Mouse (Mus musculus): ENCODE results near the gene Tmsb10. TPM values are rescaled to one million over a fixed set of nuclear protein-coding genes. Genes with fewer than 3 reads are reported as not detected.

Gene Tmsb10
- polyA plus RNA-seq, 1 experiment from 2014 or later: 5,692 TPM

DNA sequence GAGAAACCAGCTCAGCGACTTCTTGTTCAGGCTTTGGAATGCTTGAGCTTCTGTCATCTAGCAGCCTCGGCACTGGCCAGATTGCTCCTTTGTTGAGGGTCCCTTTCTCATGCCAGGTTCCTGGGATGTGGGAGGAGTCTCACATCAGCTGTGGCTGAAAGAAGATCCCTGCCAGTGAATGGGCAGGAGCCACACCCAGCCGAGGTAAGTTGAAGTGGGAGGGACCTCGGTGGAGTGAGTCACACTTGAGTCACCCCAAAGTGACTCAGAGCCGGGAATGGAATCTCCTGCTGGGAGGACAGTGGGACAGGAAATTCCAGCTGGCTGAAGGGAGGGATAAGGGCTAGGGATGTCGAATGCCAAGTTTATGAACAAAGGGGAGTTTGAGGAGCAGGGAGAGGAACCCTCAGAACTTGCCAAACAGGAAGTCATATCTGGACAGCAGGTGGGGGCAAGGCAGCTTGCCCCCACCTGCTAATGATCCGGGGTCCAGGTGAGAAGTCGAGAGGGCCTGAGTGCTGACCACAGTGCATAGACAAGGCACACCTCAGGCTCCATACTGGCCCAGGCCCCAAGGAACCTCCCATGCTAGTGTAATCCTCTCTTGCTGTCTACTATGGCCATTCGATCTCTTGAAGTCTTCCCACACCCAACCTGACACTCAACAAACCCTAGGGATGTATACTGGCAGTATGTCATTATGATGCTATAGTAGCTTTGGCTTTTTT lies 31.6 kb downstream of the Tmsb10 start:
- H3K9ac ChIP-seq (replicated peaks; ENCODE audit: low read length): no peak overlapping the region
- H3K9me3 ChIP-seq (ENCODE audit: control insufficient read depth, low read length): no peaks in the 10 kb centered on the region
- H3K27ac ChIP-seq (replicated peaks; ENCODE audit: low read depth, low read length): no peak overlapping the region
- WGBS: 18% methylated on average over 9 of the region's 9 CpGs
- H3K27me3 ChIP-seq (ENCODE audit: control insufficient read depth, insufficient read depth, low read length): no peaks in the 10 kb centered on the region
- no peak for ATAC-seq (ENCODE audit: low FRiP score, low TSS enrichment)
- peak; percentile 7 for DNase-seq
- no peaks in the 10 kb centered on the region for H3K36me3 ChIP-seq (ENCODE audit: control insufficient read depth, insufficient read depth, low read length)
- H3K4me2 ChIP-seq (ENCODE audit: low read length): no peak overlapping the region
- H3K4me1 ChIP-seq (ENCODE audit: control insufficient read depth, insufficient read depth, low read length): no peaks in the 10 kb centered on the region
- H3K4me3 ChIP-seq (replicated peaks; ENCODE audit: low read depth, low read length): no peak overlapping the region

- no peak overlapping the region for H3K4me3 ChIP-seq (replicated peaks; ENCODE audit: low read depth, low read length)
- H3K27me3 ChIP-seq (ENCODE audit: control insufficient read depth, insufficient read depth, low read length): no peaks in the 10 kb centered on the region
- H3K36me3 ChIP-seq (ENCODE audit: control insufficient read depth, insufficient read depth, low read length): no peaks in the 10 kb centered on the region
- DNase-seq (no peak), ATAC-seq (ENCODE audit: low FRiP score, low TSS enrichment) (no peak)
- no peak overlapping the region for H3K9ac ChIP-seq (replicated peaks; ENCODE audit: low read length)
- no peaks in the 10 kb centered on the region for H3K4me1 ChIP-seq (ENCODE audit: control insufficient read depth, insufficient read depth, low read length)
- H3K9me3 ChIP-seq (ENCODE audit: control insufficient read depth, low read length): no peaks in the 10 kb centered on the region
- WGBS: 85% methylated on average over 4 of the region's 4 CpGs
- H3K27ac ChIP-seq (replicated peaks; ENCODE audit: low read depth, low read length): no peak overlapping the region
- H3K4me2 ChIP-seq (ENCODE audit: low read length): no peak overlapping the region
Measured at GRCm38 (mm10) chr6:72926031-72926430, 32.5 kb downstream of the Tmsb10 start.

- H3K36me3 ChIP-seq (ENCODE audit: control insufficient read depth, insufficient read depth, low read length): no peaks in the 10 kb centered on the region
- H3K4me1 ChIP-seq (ENCODE audit: control insufficient read depth, insufficient read depth, low read length): no peaks in the 10 kb centered on the region
- WGBS: 86% methylated on average over 8 of the region's 8 CpGs
- no peak overlapping the region for H3K9ac ChIP-seq (replicated peaks; ENCODE audit: low read length)
- no peaks in the 10 kb centered on the region for H3K27me3 ChIP-seq (ENCODE audit: control insufficient read depth, insufficient read depth, low read length)
- ATAC-seq (ENCODE audit: low FRiP score, low TSS enrichment) (no peak), DNase-seq (no peak)
- H3K9me3 ChIP-seq (ENCODE audit: control insufficient read depth, low read length): no peaks in the 10 kb centered on the region
- no peak overlapping the region for H3K4me3 ChIP-seq (replicated peaks; ENCODE audit: low read depth, low read length)
- no peak overlapping the region for H3K27ac ChIP-seq (replicated peaks; ENCODE audit: low read depth, low read length)
- no peak overlapping the region for H3K4me2 ChIP-seq (ENCODE audit: low read length)
Measured at GRCm38 (mm10) chr6:72923381-72923780, 35.2 kb downstream of the Tmsb10 start.

DNA sequence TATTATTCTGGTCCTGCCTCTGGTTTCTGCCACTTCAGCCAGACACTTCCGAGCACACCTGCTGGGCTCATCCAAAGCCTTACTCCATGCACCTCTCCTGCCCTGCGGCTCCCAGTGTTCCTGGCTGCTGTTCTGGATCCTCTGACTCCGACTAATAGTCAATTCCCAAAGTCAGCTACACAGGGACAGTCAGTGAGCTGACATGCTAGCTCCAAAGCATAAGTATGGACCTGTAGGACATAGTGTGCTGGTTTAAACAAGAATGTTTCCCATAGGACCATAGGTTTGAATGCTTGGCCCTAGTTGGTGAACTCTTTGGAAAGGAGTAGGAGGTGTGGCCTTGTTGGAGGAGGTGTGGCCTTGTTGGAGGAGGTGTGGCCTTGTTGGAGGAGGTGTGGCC lies 37.5 kb downstream of the Tmsb10 start:
- no peaks in the 10 kb centered on the region for H3K27me3 ChIP-seq (ENCODE audit: control insufficient read depth, insufficient read depth, low read length)
- no peak overlapping the region for H3K4me2 ChIP-seq (ENCODE audit: low read length)
- WGBS: 89% methylated on average over 3 of the region's 3 CpGs
- H3K9ac ChIP-seq (replicated peaks; ENCODE audit: low read length): no peak overlapping the region
- no peaks in the 10 kb centered on the region for H3K9me3 ChIP-seq (ENCODE audit: control insufficient read depth, low read length)
- DNase-seq (no peak), ATAC-seq (ENCODE audit: low FRiP score, low TSS enrichment) (no peak)
- H3K4me1 ChIP-seq (ENCODE audit: control insufficient read depth, insufficient read depth, low read length): no peaks in the 10 kb centered on the region
- H3K27ac ChIP-seq (replicated peaks; ENCODE audit: low read depth, low read length): no peak overlapping the region
- no peak overlapping the region for H3K4me3 ChIP-seq (replicated peaks; ENCODE audit: low read depth, low read length)
- no peaks in the 10 kb centered on the region for H3K36me3 ChIP-seq (ENCODE audit: control insufficient read depth, insufficient read depth, low read length)

GRCm38 (mm10) chr6:72918510-72919033 lies 40.0 kb downstream of the Tmsb10 start:
- ATAC-seq (ENCODE audit: low FRiP score, low TSS enrichment) (no peak), DNase-seq (no peak)
- 66% methylated on average over 9 of the region's 9 CpGs for WGBS
- Histone ChIP-seq H3K4me1 (ENCODE audit: control insufficient read depth, insufficient read depth, low read length) (no peaks in the 10 kb centered on the region), H3K4me2 (ENCODE audit: low read length) (no peak overlapping the region), H3K9me3 (ENCODE audit: control insufficient read depth, low read length) (no peaks in the 10 kb centered on the region), H3K9ac (replicated peaks; ENCODE audit: low read length) (no peak overlapping the region), H3K4me3 (replicated peaks; ENCODE audit: low read depth, low read length) (no peak overlapping the region), H3K36me3 (ENCODE audit: control insufficient read depth, insufficient read depth, low read length) (no peaks in the 10 kb centered on the region), H3K27me3 (ENCODE audit: control insufficient read depth, insufficient read depth, low read length) (no peaks in the 10 kb centered on the region), H3K27ac (replicated peaks; ENCODE audit: low read depth, low read length) (no peak overlapping the region)

GRCm38 (mm10) chr6:72916330-72916729 lies 42.2 kb downstream of the Tmsb10 start:
- DNase-seq (no peak), ATAC-seq (ENCODE audit: low FRiP score, low TSS enrichment) (no peak)
- H3K36me3 ChIP-seq (ENCODE audit: control insufficient read depth, insufficient read depth, low read length): no peaks in the 10 kb centered on the region
- no peaks in the 10 kb centered on the region for H3K27me3 ChIP-seq (ENCODE audit: control insufficient read depth, insufficient read depth, low read length)
- no peak overlapping the region for H3K9ac ChIP-seq (replicated peaks; ENCODE audit: low read length)
- H3K4me1 ChIP-seq (ENCODE audit: control insufficient read depth, insufficient read depth, low read length): no peaks in the 10 kb centered on the region
- no peaks in the 10 kb centered on the region for H3K9me3 ChIP-seq (ENCODE audit: control insufficient read depth, low read length)
- 86% methylated on average over 7 of the region's 7 CpGs for WGBS
- no peak overlapping the region for H3K4me2 ChIP-seq (ENCODE audit: low read length)
- no peak overlapping the region for H3K27ac ChIP-seq (replicated peaks; ENCODE audit: low read depth, low read length)
- H3K4me3 ChIP-seq (replicated peaks; ENCODE audit: low read depth, low read length): no peak overlapping the region

DNA sequence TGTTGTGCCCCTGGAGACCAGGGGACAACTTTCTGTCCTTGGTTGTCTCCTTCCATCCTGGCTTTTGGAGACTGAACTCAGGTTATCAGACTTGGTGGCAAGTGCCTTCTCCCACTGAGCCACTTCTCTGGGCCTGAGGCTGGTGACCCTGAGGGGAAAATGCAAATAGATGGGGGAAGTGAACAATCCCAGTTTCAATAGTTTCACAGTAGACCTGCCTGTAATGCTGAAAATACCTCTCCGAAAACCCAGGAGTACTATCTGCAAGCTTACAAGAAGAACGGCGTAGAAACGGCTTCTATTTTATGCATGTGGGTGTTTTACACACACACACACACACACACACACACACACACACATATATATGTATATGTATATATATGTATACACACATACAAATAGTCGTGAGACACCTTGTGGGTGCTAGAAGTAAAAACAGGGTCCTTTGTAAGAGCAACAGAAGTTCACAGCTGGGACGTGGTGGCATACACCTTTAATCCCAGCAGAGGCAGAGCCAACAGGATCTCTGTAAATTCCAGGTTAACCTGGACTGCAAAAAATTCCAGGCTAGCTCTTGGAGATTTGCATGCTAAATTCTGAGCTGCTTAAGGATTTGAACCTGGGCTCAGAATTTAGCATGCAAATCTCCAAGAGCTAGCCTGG lies 44.3 kb downstream of the Tmsb10 start:
- Histone ChIP-seq H3K9ac (replicated peaks; ENCODE audit: low read length) (no peak overlapping the region), H3K36me3 (ENCODE audit: control insufficient read depth, insufficient read depth, low read length) (no peaks in the 10 kb centered on the region), H3K27me3 (ENCODE audit: control insufficient read depth, insufficient read depth, low read length) (no peaks in the 10 kb centered on the region), H3K9me3 (ENCODE audit: control insufficient read depth, low read length) (no peaks in the 10 kb centered on the region), H3K4me3 (replicated peaks; ENCODE audit: low read depth, low read length) (no peak overlapping the region), H3K4me1 (ENCODE audit: control insufficient read depth, insufficient read depth, low read length) (no peaks in the 10 kb centered on the region), H3K4me2 (ENCODE audit: low read length) (no peak overlapping the region), H3K27ac (replicated peaks; ENCODE audit: low read depth, low read length) (no peak overlapping the region)
- 86% methylated on average over 6 of the region's 6 CpGs for WGBS
- DNase-seq (no peak), ATAC-seq (ENCODE audit: low FRiP score, low TSS enrichment) (no peak)

- Histone ChIP-seq H3K4me2 (ENCODE audit: low read length) (no peak overlapping the region), H3K4me1 (ENCODE audit: control insufficient read depth, insufficient read depth, low read length) (no peaks in the 10 kb centered on the region), H3K4me3 (replicated peaks; ENCODE audit: low read depth, low read length) (no peak overlapping the region), H3K36me3 (ENCODE audit: control insufficient read depth, insufficient read depth, low read length) (no peaks in the 10 kb centered on the region), H3K9ac (replicated peaks; ENCODE audit: low read length) (no peak overlapping the region), H3K27ac (replicated peaks; ENCODE audit: low read depth, low read length) (no peak overlapping the region), H3K27me3 (ENCODE audit: control insufficient read depth, insufficient read depth, low read length) (no peaks in the 10 kb centered on the region), H3K9me3 (ENCODE audit: control insufficient read depth, low read length) (no peaks in the 10 kb centered on the region)
- no peak for DNase-seq
- no peak for ATAC-seq (ENCODE audit: low FRiP score, low TSS enrichment)
- 66% methylated on average over 4 of the region's 4 CpGs for WGBS
Measured at GRCm38 (mm10) chr6:72911261-72911660, 47.3 kb downstream of the Tmsb10 start.

All from midbrain, embryonic 14.5 days (tissue).